Mouse (Mus musculus): ENCODE data around the gene Gbf1. TPM values are rescaled to one million over a fixed set of nuclear protein-coding genes. Genes with fewer than 3 reads are reported as not detected.

The Gbf1 gene
- polyA plus RNA-seq, 1 experiment, result 80.6 TPM

DNA sequence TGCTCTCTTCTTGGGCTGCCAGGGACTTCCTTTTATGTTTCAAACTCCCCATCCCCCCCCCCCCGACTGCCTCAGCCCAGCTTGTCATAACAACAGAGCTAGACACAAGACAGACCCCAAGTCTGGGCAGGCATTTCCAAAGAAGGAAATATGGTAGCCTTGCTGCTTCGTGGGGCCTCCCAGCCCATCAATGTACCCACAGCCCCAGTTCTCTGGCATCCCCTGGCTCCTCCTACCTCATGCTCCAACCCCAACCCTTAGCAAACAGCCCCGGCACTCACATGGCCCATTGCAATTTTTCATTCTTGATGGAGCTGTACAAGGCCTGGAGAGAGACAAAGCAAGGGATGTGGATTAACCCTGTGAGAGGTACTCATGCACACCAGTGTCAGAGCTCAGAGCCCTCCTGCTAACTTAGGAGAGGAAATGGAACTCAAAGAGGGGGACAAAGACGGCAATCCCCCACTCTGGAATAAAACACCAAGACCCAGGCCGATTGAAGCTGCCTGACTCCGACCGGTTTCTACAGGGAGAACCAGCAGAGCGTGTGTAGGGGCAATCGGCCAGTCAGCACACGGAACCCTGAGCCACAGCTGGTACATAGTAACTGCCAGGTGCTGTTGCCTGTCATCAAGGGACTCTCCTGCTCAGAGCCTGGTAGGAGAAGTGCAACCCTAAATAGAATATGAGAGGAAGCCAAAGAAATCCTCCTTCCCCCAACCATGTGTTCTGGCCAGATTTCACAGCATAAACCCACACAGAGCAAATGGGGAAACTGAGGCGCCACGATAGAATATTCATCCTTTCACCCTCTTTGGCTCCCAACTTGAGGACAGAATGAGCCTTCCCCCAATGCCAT lies 163.7 kb downstream of the Gbf1 start:
- TF ChIP-seq CTCF (IDR thresholded peaks at IDR 0.05; ENCODE audit: insufficient read depth, low read length) (no peak), POLR2A (IDR thresholded peaks at IDR 0.05; ENCODE audit: borderline replicate concordance, extremely low read depth, low read depth, low read length) (no peak)
- DNase-seq, result no peak
- 47% methylated on average over 12 of the region's 12 CpGs for WGBS
- Histone ChIP-seq H3K4me3 (replicated peaks; ENCODE audit: extremely low read depth, low read depth, low read length) (no peak overlapping the region), H3K4me1 (ENCODE audit: control insufficient read depth, insufficient read depth, low read length) (no peaks in the 10 kb centered on the region)

DNA sequence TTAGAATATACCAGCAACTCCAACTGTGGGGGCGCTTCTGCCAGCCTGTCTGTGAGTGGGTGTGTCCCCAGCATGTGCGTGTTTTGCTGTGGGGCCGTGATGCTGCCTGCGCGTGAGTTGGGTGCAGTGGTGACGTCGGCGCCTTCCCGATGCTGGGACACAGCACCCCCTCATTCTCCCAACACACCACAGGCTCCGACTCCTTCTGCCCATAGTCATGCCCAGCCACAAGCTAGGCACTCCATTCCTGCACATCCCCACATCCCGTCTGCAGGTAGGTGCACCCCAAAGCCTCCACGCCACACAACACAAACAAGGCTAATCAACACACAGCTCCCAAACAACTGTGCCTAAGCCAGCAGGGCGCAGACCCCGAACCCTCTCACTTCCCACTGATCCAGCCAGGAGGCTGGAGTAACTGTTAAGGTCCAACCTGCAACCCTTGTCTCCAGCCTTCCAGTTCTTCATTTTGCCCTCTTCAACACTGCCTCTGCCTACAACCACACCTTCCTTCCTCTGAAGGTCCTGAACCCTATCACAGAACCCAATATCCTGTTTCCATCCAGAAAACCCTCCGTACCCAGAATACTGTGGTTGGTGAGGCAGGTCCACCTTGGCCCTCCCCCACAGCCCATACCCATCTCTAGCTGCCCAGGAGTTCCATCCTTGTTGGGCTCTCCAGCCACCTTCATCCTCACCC lies 164.7 kb downstream of the Gbf1 start:
- Histone ChIP-seq H3K4me3 (replicated peaks; ENCODE audit: extremely low read depth, low read depth, low read length) (no peak overlapping the region), H3K4me1 (ENCODE audit: control insufficient read depth, insufficient read depth, low read length) (no peaks in the 10 kb centered on the region)
- TF ChIP-seq CTCF (IDR thresholded peaks at IDR 0.05; ENCODE audit: insufficient read depth, low read length) (no peak), POLR2A (IDR thresholded peaks at IDR 0.05; ENCODE audit: borderline replicate concordance, extremely low read depth, low read depth, low read length) (no peak)
- no peak for DNase-seq
- WGBS, result 34% methylated on average over 15 of the region's 15 CpGs

DNA sequence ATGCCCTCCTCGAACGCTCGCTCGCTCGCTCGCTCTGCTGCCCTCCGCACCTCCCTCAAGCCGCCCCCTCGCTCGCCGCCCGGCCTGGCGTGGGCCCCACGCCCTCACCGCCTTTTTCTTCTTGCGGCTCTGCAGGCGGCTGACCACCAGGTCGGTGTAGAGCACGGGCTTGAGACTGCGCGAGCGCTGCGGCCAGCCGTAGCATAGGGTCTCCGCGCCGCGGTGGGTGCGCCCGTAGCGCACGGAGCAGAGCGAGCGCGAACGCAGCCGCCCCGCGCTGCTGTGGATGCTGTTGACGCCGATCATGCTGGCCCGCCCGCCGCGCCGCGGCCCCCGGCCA lies 165.2 kb downstream of the Gbf1 start:
- no peak for DNase-seq
- 2% methylated on average over 48 of the region's 48 CpGs for WGBS
- Histone ChIP-seq H3K4me1 (ENCODE audit: control insufficient read depth, insufficient read depth, low read length) (no peaks in the 10 kb centered on the region), H3K4me3 (replicated peaks; ENCODE audit: extremely low read depth, low read depth, low read length) (no peak overlapping the region)
- TF ChIP-seq CTCF (IDR thresholded peaks at IDR 0.05; ENCODE audit: insufficient read depth, low read length) (no peak), POLR2A (IDR thresholded peaks at IDR 0.05; ENCODE audit: borderline replicate concordance, extremely low read depth, low read depth, low read length) (no peak)

DNA sequence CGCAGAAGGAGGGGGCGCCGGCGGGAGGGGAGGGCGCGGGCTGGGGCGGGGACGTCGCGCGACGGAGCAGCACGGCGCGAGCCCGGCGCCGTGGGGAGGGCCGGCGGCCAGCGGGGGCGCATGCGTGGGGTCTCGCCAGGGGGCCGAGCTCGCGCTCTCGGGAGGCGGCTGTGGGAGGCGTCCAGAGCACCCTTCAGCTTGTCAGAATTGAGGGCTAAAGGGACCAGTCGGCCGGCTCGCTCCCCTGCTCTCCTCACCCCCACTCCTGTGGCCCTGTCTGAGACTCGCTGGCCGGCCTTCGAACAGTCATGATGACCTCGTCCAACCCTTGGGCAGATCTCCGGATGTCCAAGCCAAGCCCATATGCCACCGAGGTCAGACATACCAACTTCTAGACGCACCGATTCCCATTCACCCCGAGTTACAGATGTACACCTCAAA lies 165.7 kb downstream of the Gbf1 start:
- no peak for DNase-seq
- 1% methylated on average over 42 of the region's 42 CpGs for WGBS
- no peaks in the 10 kb centered on the region for H3K4me1 ChIP-seq (ENCODE audit: control insufficient read depth, insufficient read depth, low read length)
- TF ChIP-seq CTCF (IDR thresholded peaks at IDR 0.05; ENCODE audit: insufficient read depth, low read length) (no peak), POLR2A (IDR thresholded peaks at IDR 0.05; ENCODE audit: borderline replicate concordance, extremely low read depth, low read depth, low read length) (no peak)
- H3K4me3 ChIP-seq (replicated peaks; ENCODE audit: extremely low read depth, low read depth, low read length), result no peak overlapping the region

DNA sequence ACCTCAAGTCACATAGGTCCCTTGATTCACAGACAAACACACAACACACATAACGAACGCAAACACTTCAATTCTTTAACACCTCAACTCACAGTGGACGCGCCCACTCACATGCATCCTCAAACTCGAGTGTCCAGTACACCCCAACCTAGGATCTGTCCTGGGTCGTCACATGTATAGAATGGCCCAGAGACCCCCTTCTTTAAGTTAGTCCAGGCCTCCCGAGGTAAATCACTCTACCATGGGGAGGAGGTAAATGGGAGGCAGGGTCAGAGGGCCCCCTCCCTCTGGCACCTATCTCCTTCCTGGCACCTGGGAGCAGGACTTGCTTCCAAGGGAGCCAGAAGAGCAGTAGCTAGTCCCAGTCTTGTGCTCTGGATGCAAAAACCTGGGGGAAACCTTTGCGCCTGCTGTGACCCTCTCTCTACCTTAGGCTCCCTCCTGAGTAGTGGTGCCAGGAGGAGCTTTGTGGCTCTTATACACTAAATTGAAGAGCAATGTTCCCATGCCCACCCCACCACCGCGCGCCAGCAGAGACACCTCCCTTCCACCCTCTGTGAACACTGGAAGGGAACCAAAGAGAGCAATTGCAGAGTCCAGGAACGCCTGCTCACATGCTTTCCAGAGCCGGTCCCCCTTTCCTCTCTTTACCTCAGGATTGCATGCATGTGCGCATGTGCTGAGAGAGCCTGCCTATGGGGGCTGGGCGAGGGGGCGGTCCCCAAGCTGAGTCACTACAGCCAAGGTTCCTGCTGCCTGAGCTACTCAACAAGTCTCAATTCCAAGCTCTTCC lies 166.5 kb downstream of the Gbf1 start:
- no peak for DNase-seq
- 12% methylated on average over 16 of the region's 16 CpGs for WGBS

DNA sequence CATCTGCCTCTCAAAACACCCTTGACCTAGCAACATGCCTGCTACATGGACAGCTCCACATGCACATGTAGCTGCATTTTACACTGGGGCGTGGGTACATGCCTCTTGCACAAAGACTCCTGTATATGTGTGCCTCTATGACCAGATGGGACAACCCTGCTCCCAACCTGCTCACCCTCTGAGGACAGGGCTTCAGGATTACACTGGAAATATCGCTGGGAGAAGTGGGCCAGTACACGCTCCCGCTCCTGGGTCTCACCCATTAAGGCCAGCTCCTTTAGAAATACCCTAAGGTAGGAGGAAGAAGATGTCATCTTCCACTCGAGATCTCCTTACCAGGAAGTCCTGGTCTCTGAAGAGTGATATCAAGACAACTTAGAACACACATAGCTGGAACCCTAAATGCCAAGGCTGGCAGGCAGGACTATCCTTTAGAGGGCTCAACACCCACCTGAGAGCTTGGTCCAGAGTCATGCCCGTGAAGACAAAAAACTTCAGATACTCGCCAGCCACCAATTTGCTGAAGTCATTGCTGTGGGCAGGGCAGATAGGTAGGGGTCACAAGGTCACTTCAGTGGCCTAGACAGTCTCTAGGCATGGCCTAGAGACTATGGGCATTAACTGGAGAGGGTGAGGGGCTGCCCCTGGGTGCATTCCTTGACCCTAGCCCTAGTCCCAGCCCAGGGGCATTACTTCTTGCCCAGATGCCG lies 167.9 kb downstream of the Gbf1 start:
- Histone ChIP-seq H3K4me1 (ENCODE audit: control insufficient read depth, insufficient read depth, low read length) (no peaks in the 10 kb centered on the region), H3K4me3 (replicated peaks; ENCODE audit: extremely low read depth, low read depth, low read length) (no peak overlapping the region)
- no peak for DNase-seq
- 66% methylated on average over 8 of the region's 8 CpGs for WGBS
- TF ChIP-seq POLR2A (IDR thresholded peaks at IDR 0.05; ENCODE audit: borderline replicate concordance, extremely low read depth, low read depth, low read length) (no peak), CTCF (IDR thresholded peaks at IDR 0.05; ENCODE audit: insufficient read depth, low read length) (no peak)

More for the DNA sequence above, 166.5 kb downstream of the Gbf1 start:
- TF ChIP-seq POLR2A (IDR thresholded peaks at IDR 0.05; ENCODE audit: borderline replicate concordance, extremely low read depth, low read depth, low read length) (no peak), CTCF (IDR thresholded peaks at IDR 0.05; ENCODE audit: insufficient read depth, low read length) (no peak)
- H3K4me3 ChIP-seq (replicated peaks; ENCODE audit: extremely low read depth, low read depth, low read length), result no peak overlapping the region
- H3K4me1 ChIP-seq (ENCODE audit: control insufficient read depth, insufficient read depth, low read length), result no peaks in the 10 kb centered on the region

DNA sequence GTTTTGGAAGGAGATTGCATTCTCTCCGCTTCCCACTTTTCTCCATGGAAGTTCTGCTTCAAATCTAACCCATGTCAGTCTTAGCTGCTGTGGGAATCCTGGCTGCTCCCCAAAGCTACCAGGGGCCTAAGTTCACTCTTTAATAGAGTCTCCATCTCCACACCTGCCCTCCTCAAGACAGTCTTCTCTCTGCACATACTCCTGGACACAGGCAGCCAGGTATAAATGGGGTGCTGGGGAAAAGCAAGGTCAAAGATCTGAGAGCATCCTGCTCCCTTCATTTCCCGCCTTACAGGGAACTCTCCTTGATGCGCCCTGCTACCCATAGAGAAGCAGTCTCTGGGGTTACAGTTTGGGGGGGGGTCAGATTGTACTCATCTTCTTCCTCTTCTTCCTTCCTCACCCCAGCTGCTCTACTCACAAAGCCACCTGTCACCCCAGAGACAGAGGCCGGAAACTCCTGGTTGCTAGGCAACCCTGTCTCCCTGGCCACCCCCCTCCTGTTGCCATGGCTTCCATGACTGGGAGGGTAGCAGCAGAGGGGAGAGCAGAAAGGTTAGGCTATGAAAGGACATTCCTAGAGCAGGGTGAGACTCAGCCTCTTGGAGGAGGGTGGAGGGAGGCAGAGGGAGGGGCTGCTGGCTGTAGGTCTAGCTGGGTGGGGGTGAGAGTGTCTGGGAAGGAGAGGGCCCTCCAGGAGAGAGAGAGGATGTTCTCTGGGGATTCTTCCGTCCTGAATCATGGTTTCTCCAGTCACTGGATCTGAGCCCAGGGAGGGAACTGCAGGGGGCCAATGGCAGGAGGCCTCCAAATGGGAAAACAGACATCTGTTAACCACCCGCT lies 169.0 kb downstream of the Gbf1 start:
- Histone ChIP-seq H3K4me3 (replicated peaks; ENCODE audit: extremely low read depth, low read depth, low read length) (no peak overlapping the region), H3K4me1 (ENCODE audit: control insufficient read depth, insufficient read depth, low read length) (no peaks in the 10 kb centered on the region)
- TF ChIP-seq CTCF (IDR thresholded peaks at IDR 0.05; ENCODE audit: insufficient read depth, low read length) (no peak), POLR2A (IDR thresholded peaks at IDR 0.05; ENCODE audit: borderline replicate concordance, extremely low read depth, low read depth, low read length) (no peak)
- 34% methylated on average over 6 of the region's 6 CpGs for WGBS
- DNase-seq, result no peak
